Mouse (Mus musculus) stomach, embryonic 16.5 days (tissue): ENCODE results near the gene Phldb2. TPM values are rescaled to one million over a fixed set of nuclear protein-coding genes. Genes with fewer than 3 reads are reported as not detected.

Experiments
- ATAC-seq: fragments of 200-750 bp; cut with Nextera tagmentation; 2 replicates; pipeline ENCODE4 v1.8.0; 2017; ENCODE audit warnings: moderate number of reproducible peaks, moderate TSS enrichment; ENCODE audit not compliant: insufficient read depth, low FRiP score
- H3K27ac ChIP-seq: fragments of 300-500 bp; sonication (generic); 2 replicates; pipeline ENCODE4 v1.5.1; 2014; ENCODE audit warnings: low read length
- H3K27me3 ChIP-seq: fragments of 300-500 bp; sonication (generic); 2 replicates; pipeline ENCODE4 v1.6.1; 2014; ENCODE audit warnings: low read length, control low read depth, mixed read lengths; ENCODE audit not compliant: control insufficient read depth, insufficient read depth
- H3K36me3 ChIP-seq: fragments of 300-500 bp; sonication (generic); 2 replicates; pipeline ENCODE4 v1.6.1; 2014; ENCODE audit warnings: low read length; ENCODE audit not compliant: control insufficient read depth, insufficient read depth
- H3K4me1 ChIP-seq: fragments of 300-500 bp; sonication (generic); 2 replicates; pipeline ENCODE4 v1.6.1; 2014; ENCODE audit warnings: low read length, control low read depth, mixed read lengths; ENCODE audit not compliant: control insufficient read depth, insufficient read depth
- H3K4me2 ChIP-seq: fragments of 300-500 bp; sonication (generic); 2 replicates; pipeline ENCODE4 v1.6.1; 2014; ENCODE audit warnings: low read depth, low read length, mixed read lengths
- H3K4me3 ChIP-seq: fragments of 300-500 bp; sonication (generic); replicated peaks from 2 replicates; pipeline ENCODE4 v1.5.1; 2014; ENCODE audit warnings: mild to moderate bottlenecking, low read length
- H3K9ac ChIP-seq: fragments of 300-500 bp; sonication (generic); 2 replicates; pipeline ENCODE4 v1.6.1; 2014; ENCODE audit warnings: low read length
- H3K9me3 ChIP-seq: fragments of 300-500 bp; sonication (generic); replicated peaks from 2 replicates; pipeline ENCODE4 v1.6.1; 2016; ENCODE audit warnings: low read length, control low read depth; ENCODE audit not compliant: control insufficient read depth
- WGBS: fragments of 180-500 bp; shearing (Covaris S2); extraction: QIAGEN DNeasy Blood & Tissue Kit; methylation state at CpG from one replicate; pipeline ENCODE4 v1.1.7; 2014; 5-methylcytosine and 5-hydroxymethylcytosine counted together
- polyA plus RNA-seq: library from polyadenylated mRNA; unstranded; fragments of >200 nt; fragmentation: Nextera tagmentation; extraction: Ambion mirVana; gene quantifications from 2 replicates; pipeline ENCODE4 v1.2.1, GENCODE M21; 2015

The Phldb2 gene
- polyA plus RNA-seq, 1 experiment from 2014 or later = 28.3 TPM

- no peaks in the 10 kb centered on the region for H3K27me3 ChIP-seq
- no peak overlapping the region for H3K4me3 ChIP-seq
- 87% methylated on average over 10 of the region's 10 CpGs for WGBS
- ATAC-seq = no peak
- peaks cover 8% of the 10 kb centered on the region for H3K4me1 ChIP-seq
- no peak overlapping the region for H3K9ac ChIP-seq
- no peaks in the 10 kb centered on the region for H3K9me3 ChIP-seq
- no peak overlapping the region for H3K27ac ChIP-seq
- no peak overlapping the region for H3K4me2 ChIP-seq
- H3K36me3 ChIP-seq = peaks cover 3% of the 10 kb centered on the region; the same call in 1 of the 2 replicates
Observed at GRCm38 (mm10) chr16:45825309-45825708, 128.1 kb downstream of the Phldb2 start.

GRCm38 (mm10) chr16:45824025-45824424 lies 129.4 kb downstream of the Phldb2 start:
- Histone ChIP-seq H3K27ac (no peak overlapping the region), H3K36me3 (peaks cover 3% of the 10 kb centered on the region; the same call in 1 of the 2 replicates), H3K9me3 (no peaks in the 10 kb centered on the region), H3K4me3 (no peak overlapping the region), H3K9ac (no peak overlapping the region), H3K4me1 (peaks cover 3% of the 10 kb centered on the region; the same call in 1 of the 2 replicates), H3K4me2 (no peak overlapping the region), H3K27me3 (no peaks in the 10 kb centered on the region)
- no peak for ATAC-seq
- WGBS = 33% methylated on average over 4 of the region's 4 CpGs

- Histone ChIP-seq H3K36me3 (peaks cover 3% of the 10 kb centered on the region; the same call in 1 of the 2 replicates), H3K4me2 (no peak overlapping the region), H3K27me3 (no peaks in the 10 kb centered on the region), H3K27ac (no peak overlapping the region), H3K4me1 (peaks cover 3% of the 10 kb centered on the region; the same call in 1 of the 2 replicates), H3K9me3 (no peaks in the 10 kb centered on the region), H3K4me3 (no peak overlapping the region), H3K9ac (no peak overlapping the region)
- no peak for ATAC-seq
- 82% methylated on average over 4 of the region's 4 CpGs for WGBS
Observed at GRCm38 (mm10) chr16:45819911-45820310, 133.5 kb downstream of the Phldb2 start.

- no peaks in the 10 kb centered on the region for H3K4me1 ChIP-seq
- no peaks in the 10 kb centered on the region for H3K36me3 ChIP-seq
- no peak overlapping the region for H3K4me2 ChIP-seq
- H3K9me3 ChIP-seq = no peaks in the 10 kb centered on the region
- no peak for ATAC-seq
- no peak overlapping the region for H3K9ac ChIP-seq
- no peaks in the 10 kb centered on the region for H3K27me3 ChIP-seq
- H3K4me3 ChIP-seq = no peak overlapping the region
- 71% methylated on average over 3 of the region's 3 CpGs for WGBS
- H3K27ac ChIP-seq = no peak overlapping the region
Observed at GRCm38 (mm10) chr16:45817795-45818194, 135.6 kb downstream of the Phldb2 start.

- Histone ChIP-seq H3K4me3 (no peak overlapping the region), H3K9me3 (no peaks in the 10 kb centered on the region), H3K27ac (no peak overlapping the region), H3K27me3 (no peaks in the 10 kb centered on the region), H3K9ac (no peak overlapping the region), H3K36me3 (no peaks in the 10 kb centered on the region), H3K4me2 (no peak overlapping the region), H3K4me1 (no peaks in the 10 kb centered on the region)
- no peak for ATAC-seq
Observed at GRCm38 (mm10) chr16:45816670-45817069, 136.7 kb downstream of the Phldb2 start.

GRCm38 (mm10) chr16:45814611-45815010 lies 138.8 kb downstream of the Phldb2 start:
- Histone ChIP-seq H3K4me1 (peaks cover 14% of the 10 kb centered on the region), H3K27me3 (no peaks in the 10 kb centered on the region), H3K27ac (no peak overlapping the region), H3K9me3 (no peaks in the 10 kb centered on the region), H3K9ac (no peak overlapping the region), H3K4me3 (no peak overlapping the region), H3K36me3 (no peaks in the 10 kb centered on the region), H3K4me2 (no peak overlapping the region)
- no peak for ATAC-seq
- 75% methylated on average over 3 of the region's 3 CpGs for WGBS

- ATAC-seq = no peak
- H3K9me3 ChIP-seq = no peaks in the 10 kb centered on the region
- H3K4me1 ChIP-seq = peaks cover 14% of the 10 kb centered on the region
- no peak overlapping the region for H3K9ac ChIP-seq
- no peak overlapping the region for H3K4me2 ChIP-seq
- peaks cover 8% of the 10 kb centered on the region; the same call in 1 of the 2 replicates for H3K36me3 ChIP-seq
- H3K27ac ChIP-seq = no peak overlapping the region
- H3K27me3 ChIP-seq = no peaks in the 10 kb centered on the region
- H3K4me3 ChIP-seq = no peak overlapping the region
Observed at GRCm38 (mm10) chr16:45811788-45812187, 141.6 kb downstream of the Phldb2 start.

GRCm38 (mm10) chr16:45810829-45811326 lies 142.5 kb downstream of the Phldb2 start:
- whole genome bisulfite sequencing = 62% methylated on average over 6 of the region's 6 CpGs
- peak overlapping the region; percentile 48 for H3K27ac ChIP-seq
- no peak overlapping the region for H3K9ac ChIP-seq
- no peak overlapping the region for H3K4me3 ChIP-seq
- no peak overlapping the region for H3K4me2 ChIP-seq
- peaks cover 14% of the 10 kb centered on the region for H3K4me1 ChIP-seq
- H3K27me3 ChIP-seq = no peaks in the 10 kb centered on the region
- H3K9me3 ChIP-seq = no peaks in the 10 kb centered on the region
- peaks cover 8% of the 10 kb centered on the region; the same call in 1 of the 2 replicates for H3K36me3 ChIP-seq
- ATAC-seq = peak; percentile 29; the same call in 1 of the 2 replicates

GRCm38 (mm10) chr16:45810155-45810554 lies 143.2 kb downstream of the Phldb2 start:
- WGBS = 37% methylated on average over 2 of the region's 2 CpGs
- no peaks in the 10 kb centered on the region for H3K27me3 ChIP-seq
- no peaks in the 10 kb centered on the region for H3K9me3 ChIP-seq
- H3K4me3 ChIP-seq = no peak overlapping the region
- H3K27ac ChIP-seq = peak overlapping the region; percentile 26; the same call in 1 of the 2 replicates
- H3K9ac ChIP-seq = no peak overlapping the region
- H3K36me3 ChIP-seq = peaks cover 8% of the 10 kb centered on the region; the same call in 1 of the 2 replicates
- H3K4me2 ChIP-seq = no peak overlapping the region
- H3K4me1 ChIP-seq = peaks cover 14% of the 10 kb centered on the region
- peak; percentile 62; the same call in 1 of the 2 replicates for ATAC-seq
